Mouse (Mus musculus): ENCODE measurements around the gene Gm42791.

Gene Gm42791

GRCm38 (mm10) chr5:148912262-148912661 is 82.7 kb downstream of the Gm42791 start:
- no peak for DNase-seq

GRCm38 (mm10) chr5:148910066-148910465 is 84.9 kb downstream of the Gm42791 start:
- DNase-seq, result no peak

GRCm38 (mm10) chr5:148909402-148909801 is 85.5 kb downstream of the Gm42791 start:
- no peak for DNase-seq

GRCm38 (mm10) chr5:148909057-148909395 is 85.9 kb downstream of the Gm42791 start:
- no peak for DNase-seq

- no peak for DNase-seq
Measured at GRCm38 (mm10) chr5:148908191-148909056, 86.5 kb downstream of the Gm42791 start.

- no peak for DNase-seq
Measured at GRCm38 (mm10) chr5:148906305-148906704, 88.6 kb downstream of the Gm42791 start.

- no peak for DNase-seq
Measured at GRCm38 (mm10) chr5:148904846-148905245, 90.1 kb downstream of the Gm42791 start.

GRCm38 (mm10) chr5:148899361-148899760 is 95.6 kb downstream of the Gm42791 start:
- DNase-seq, result no peak

GRCm38 (mm10) chr5:148897941-148898417 is 97.0 kb downstream of the Gm42791 start:
- DNase-seq, result no peak

GRCm38 (mm10) chr5:148897069-148897702 is 97.8 kb downstream of the Gm42791 start:
- DNase-seq, result no peak

GRCm38 (mm10) chr5:148896515-148896914 is 98.4 kb downstream of the Gm42791 start:
- no peak for DNase-seq

GRCm38 (mm10) chr5:148895833-148896232 is 99.1 kb downstream of the Gm42791 start:
- no peak for DNase-seq

- no peak for DNase-seq
Measured at GRCm38 (mm10) chr5:148895034-148895433, 99.9 kb downstream of the Gm42791 start.

- no peak for DNase-seq
Measured at GRCm38 (mm10) chr5:148890237-148890636, 104.7 kb downstream of the Gm42791 start.

- DNase-seq, result no peak
Measured at GRCm38 (mm10) chr5:148888032-148888431, 106.9 kb downstream of the Gm42791 start.

GRCm38 (mm10) chr5:148885821-148886609 is 108.9 kb downstream of the Gm42791 start:
- DNase-seq, result no peak

GRCm38 (mm10) chr5:148883671-148884070 is 111.3 kb downstream of the Gm42791 start:
- DNase-seq, result no peak

GRCm38 (mm10) chr5:148879218-148879617 is 115.7 kb downstream of the Gm42791 start:
- no peak for DNase-seq

GRCm38 (mm10) chr5:148873116-148873515 is 121.8 kb downstream of the Gm42791 start:
- DNase-seq, result no peak

- no peak for DNase-seq
Measured at GRCm38 (mm10) chr5:148869583-148869982, 125.4 kb downstream of the Gm42791 start.

- DNase-seq, result no peak
Measured at GRCm38 (mm10) chr5:148867766-148868165, 127.2 kb downstream of the Gm42791 start.

GRCm38 (mm10) chr5:148867171-148867570 is 127.8 kb downstream of the Gm42791 start:
- DNase-seq, result no peak

- no peak for DNase-seq
Measured at GRCm38 (mm10) chr5:148866571-148866970, 128.4 kb downstream of the Gm42791 start.

Measured in cerebellum, adult 11-12 months (tissue).